Mouse (Mus musculus) heart, embryonic 16.5 days (tissue): ENCODE measurements at regions not wholly inside any gene's neighbourhood (a gene's known extent, or its start where the extent isn't known, plus 50 kb on each side); places are given as distances from the start of the nearest gene placed in this dataset.

ENCODE experiments used
- ATAC-seq: fragments of 200-750 bp; cut with Nextera tagmentation; replicated peaks from 2 replicates; pipeline ENCODE4 v1.8.0; 2017; ENCODE audit warnings: moderate number of reproducible peaks; ENCODE audit not compliant: insufficient read depth, low FRiP score; ENCODE audit errors: extremely low read depth
- H3K27ac ChIP-seq: fragments of 300-500 bp; sonication (generic); 2 replicates; pipeline ENCODE4 v1.5.1; 2014; ENCODE audit warnings: mild to moderate bottlenecking, low read length, control low read depth, moderate library complexity
- H3K27me3 ChIP-seq: fragments of 300-500 bp; sonication (generic); 2 replicates; pipeline ENCODE4 v1.6.1; 2014; ENCODE audit warnings: low read length, mixed read lengths; ENCODE audit not compliant: control insufficient read depth, insufficient read depth
- H3K36me3 ChIP-seq: fragments of 300-500 bp; sonication (generic); 2 replicates; pipeline ENCODE4 v1.6.1; 2014; ENCODE audit not compliant: control insufficient read depth, insufficient read depth
- H3K4me1 ChIP-seq: fragments of 300-500 bp; sonication (generic); 2 replicates; pipeline ENCODE4 v1.6.1; 2014; ENCODE audit warnings: low read length, mixed read lengths; ENCODE audit not compliant: control insufficient read depth, insufficient read depth
- H3K4me2 ChIP-seq: fragments of 300-500 bp; sonication (generic); 2 replicates; pipeline ENCODE4 v1.6.1; 2014; ENCODE audit warnings: low read depth, mild to moderate bottlenecking, control low read depth, low read length
- H3K4me3 ChIP-seq: fragments of 300-500 bp; sonication (generic); 2 replicates; pipeline ENCODE4 v1.5.1; 2014; ENCODE audit warnings: mild to moderate bottlenecking, control low read depth, low read length
- H3K9ac ChIP-seq: fragments of 300-500 bp; sonication (generic); 2 replicates; pipeline ENCODE4 v1.6.1; 2014; ENCODE audit warnings: low read length, control low read depth
- H3K9me3 ChIP-seq: fragments of 300-500 bp; sonication (generic); replicated peaks from 2 replicates; pipeline ENCODE4 v1.6.1; 2016; ENCODE audit warnings: low read length; ENCODE audit not compliant: control insufficient read depth
- WGBS: fragments of 180-500 bp; shearing (Covaris S2); extraction: QIAGEN DNeasy Blood & Tissue Kit; methylation state at CpG from one replicate; pipeline ENCODE4 v1.1.7; 2014; 5-methylcytosine and 5-hydroxymethylcytosine counted together

GRCm38 (mm10) chr4:106146919-106147460 lies 169.0 kb upstream of the Usp24 start:
- whole genome bisulfite sequencing = 57% methylated on average over 3 of the region's 3 CpGs
- Histone ChIP-seq H3K4me2 (no peak overlapping the region), H3K27me3 (no peaks in the 10 kb centered on the region), H3K9me3 (no peaks in the 10 kb centered on the region), H3K4me1 (0 out of 2 replicates have a peak, but pooled peaks cover 2% of the 10 kb centered on the region), H3K4me3 (no peak overlapping the region), H3K9ac (no peak overlapping the region), H3K36me3 (no peaks in the 10 kb centered on the region), H3K27ac (no peak overlapping the region)
- ATAC-seq = no peak

- WGBS = 91% methylated on average over 3 of the region's 3 CpGs
These were observed 167.1 kb upstream of the Usp24 start for GRCm38 (mm10) chr4:106148866-106149265.

DNA sequence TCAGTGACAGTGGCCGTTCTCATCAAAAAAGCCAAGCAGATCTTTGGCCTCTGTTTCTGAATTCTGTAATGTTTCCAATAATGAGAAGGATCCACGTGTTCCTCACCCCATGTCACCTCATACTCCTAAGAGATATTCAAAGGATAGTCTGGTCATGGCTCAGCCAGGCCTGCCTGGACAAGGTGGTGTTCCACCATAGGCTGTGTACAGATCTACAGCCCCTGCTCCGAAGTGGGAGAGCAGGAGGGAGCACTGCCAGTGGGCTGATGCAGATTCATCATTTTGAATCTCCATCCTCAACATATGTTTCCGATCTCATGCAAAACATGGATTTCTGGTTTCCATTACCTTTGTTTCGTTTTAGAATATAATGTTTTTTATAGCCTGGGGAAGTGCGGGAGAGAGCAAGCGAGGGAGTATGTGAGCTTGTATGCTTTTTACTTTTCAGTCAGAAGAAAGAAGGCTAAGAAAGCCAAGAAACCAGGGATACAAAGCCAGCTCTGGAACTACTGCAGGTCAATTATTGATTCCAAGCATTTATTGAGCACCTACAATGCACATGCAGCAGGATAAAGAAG lies 166.5 kb upstream of the Usp24 start:
- no peak for ATAC-seq
- H3K4me1 ChIP-seq = 0 out of 2 replicates have a peak, but pooled peaks cover 2% of the 10 kb centered on the region
- H3K36me3 ChIP-seq = no peaks in the 10 kb centered on the region
- H3K4me3 ChIP-seq = no peak overlapping the region
- H3K9me3 ChIP-seq = peaks cover 5% of the 10 kb centered on the region; the same call in 1 of the 2 replicates
- H3K27me3 ChIP-seq = no peaks in the 10 kb centered on the region
- H3K27ac ChIP-seq = no peak overlapping the region
- no peak overlapping the region for H3K9ac ChIP-seq
- H3K4me2 ChIP-seq = no peak overlapping the region
- 88% methylated on average over 7 of the region's 7 CpGs for WGBS

More at GRCm38 (mm10) chr4:106148866-106149265, 167.1 kb upstream of the Usp24 start:
- Histone ChIP-seq H3K9me3 (peaks cover 5% of the 10 kb centered on the region; the same call in 1 of the 2 replicates), H3K27me3 (no peaks in the 10 kb centered on the region), H3K9ac (no peak overlapping the region), H3K4me2 (no peak overlapping the region), H3K27ac (no peak overlapping the region), H3K36me3 (no peaks in the 10 kb centered on the region), H3K4me3 (no peak overlapping the region), H3K4me1 (0 out of 2 replicates have a peak, but pooled peaks cover 2% of the 10 kb centered on the region)
- no peak for ATAC-seq

DNA sequence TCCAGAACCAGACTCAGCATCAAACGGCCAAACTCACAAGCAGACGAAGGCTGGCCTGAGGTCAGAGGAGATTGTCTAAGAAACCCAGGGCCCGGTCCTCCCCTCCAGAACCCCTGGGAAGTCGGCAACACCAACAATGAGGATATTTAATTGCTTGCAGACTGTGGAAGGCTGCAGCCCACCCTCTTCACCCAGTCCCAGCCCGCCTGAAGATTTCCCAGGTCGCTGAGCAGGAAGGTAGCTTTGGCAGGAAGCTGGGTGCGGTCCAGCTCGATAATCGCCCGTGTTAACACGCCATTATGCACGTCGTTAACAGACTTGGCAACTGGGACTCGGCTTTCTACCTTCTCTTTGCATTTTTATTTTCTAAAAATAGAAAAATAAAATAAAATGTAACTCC lies 165.2 kb upstream of the Usp24 start:
- Histone ChIP-seq H3K36me3 (no peaks in the 10 kb centered on the region), H3K4me1 (0 out of 2 replicates have a peak, but pooled peaks cover 2% of the 10 kb centered on the region), H3K4me3 (no peak overlapping the region), H3K27ac (no peak overlapping the region), H3K9me3 (peaks cover 5% of the 10 kb centered on the region; the same call in 1 of the 2 replicates), H3K9ac (no peak overlapping the region), H3K4me2 (no peak overlapping the region), H3K27me3 (no peaks in the 10 kb centered on the region)
- no peak for ATAC-seq
- WGBS = 76% methylated on average over 14 of the region's 14 CpGs

DNA sequence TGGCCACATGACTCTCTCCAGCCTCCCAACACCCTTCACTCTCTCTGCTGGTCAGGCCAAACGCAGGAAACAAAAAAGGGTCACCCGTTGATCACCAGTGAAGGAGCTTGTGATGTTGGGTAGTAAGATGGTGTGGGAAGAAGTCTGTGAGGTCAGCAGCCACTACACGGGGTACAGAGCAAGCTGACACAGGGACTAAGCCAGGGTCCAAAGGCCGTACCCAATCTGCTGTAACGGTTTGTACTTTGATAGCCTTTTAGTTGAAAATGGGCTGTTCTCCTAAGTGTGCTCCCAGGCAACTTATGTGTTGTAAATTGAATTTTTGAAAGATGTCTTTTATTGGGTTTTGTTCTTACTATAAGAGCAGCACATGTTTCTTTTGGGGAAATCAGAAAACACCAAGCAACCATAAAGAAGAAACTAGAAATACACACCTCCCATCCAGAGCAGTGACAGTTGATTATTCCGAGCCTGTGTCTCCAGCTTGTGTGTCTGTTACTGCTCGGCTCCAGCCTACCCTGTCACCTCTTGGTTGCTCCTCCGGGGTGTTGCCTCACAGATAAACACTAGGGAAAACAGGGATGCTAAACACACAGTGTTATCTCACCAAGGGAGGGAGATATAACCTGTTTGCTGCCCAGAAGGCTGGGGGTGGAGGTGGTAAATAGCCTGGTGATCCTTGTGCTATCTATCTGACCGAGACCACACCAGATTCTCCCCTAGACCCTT lies 158.4 kb upstream of the Usp24 start:
- H3K4me1 ChIP-seq = no peaks in the 10 kb centered on the region
- no peaks in the 10 kb centered on the region for H3K36me3 ChIP-seq
- no peaks in the 10 kb centered on the region for H3K27me3 ChIP-seq
- H3K4me2 ChIP-seq = no peak overlapping the region
- ATAC-seq = no peak
- H3K4me3 ChIP-seq = no peak overlapping the region
- H3K9me3 ChIP-seq = peaks cover under 1% of the 10 kb centered on the region; the same call in 1 of the 2 replicates
- H3K9ac ChIP-seq = no peak overlapping the region
- 61% methylated on average over 9 of the region's 9 CpGs for WGBS
- H3K27ac ChIP-seq = no peak overlapping the region

- no peak overlapping the region for H3K4me3 ChIP-seq
- H3K9me3 ChIP-seq = 0 out of 2 replicates have a peak, but pooled peaks cover 2% of the 10 kb centered on the region
- H3K36me3 ChIP-seq = no peaks in the 10 kb centered on the region
- H3K9ac ChIP-seq = no peak overlapping the region
- no peak overlapping the region for H3K4me2 ChIP-seq
- no peak for ATAC-seq
- no peaks in the 10 kb centered on the region for H3K4me1 ChIP-seq
- H3K27ac ChIP-seq = no peak overlapping the region
- WGBS = 47% methylated on average over 2 of the region's 2 CpGs
- H3K27me3 ChIP-seq = no peaks in the 10 kb centered on the region
These were observed 154.4 kb upstream of the Usp24 start for GRCm38 (mm10) chr4:106161592-106161991.

- Histone ChIP-seq H3K4me2 (no peak overlapping the region), H3K4me3 (no peak overlapping the region), H3K36me3 (no peaks in the 10 kb centered on the region), H3K4me1 (no peaks in the 10 kb centered on the region), H3K9ac (no peak overlapping the region), H3K27ac (no peak overlapping the region), H3K9me3 (0 out of 2 replicates have a peak, but pooled peaks cover 2% of the 10 kb centered on the region), H3K27me3 (no peaks in the 10 kb centered on the region)
- no peak for ATAC-seq
- 50% methylated on average over 1 of the region's 1 CpGs for WGBS
These were observed 153.5 kb upstream of the Usp24 start for GRCm38 (mm10) chr4:106162551-106162950.

DNA sequence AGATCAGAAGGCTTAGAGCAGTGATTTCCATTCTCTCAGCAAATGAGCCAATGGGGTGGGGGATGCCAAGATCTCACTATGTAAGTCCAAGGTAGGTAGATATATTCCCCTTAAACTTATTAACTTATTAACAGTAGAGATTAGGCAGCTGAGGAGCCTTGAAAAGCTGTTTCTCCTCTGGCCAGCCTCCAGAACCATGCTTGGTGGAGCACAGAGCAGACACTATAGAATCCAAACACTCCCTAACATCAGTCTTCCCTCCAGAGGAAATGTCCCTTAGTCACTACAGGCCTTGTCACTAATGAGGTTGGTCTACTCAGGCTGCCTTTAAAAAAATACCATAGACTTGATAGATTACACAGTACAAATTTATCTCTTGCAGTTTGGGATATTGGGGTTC lies 152.8 kb upstream of the Usp24 start:
- Histone ChIP-seq H3K27ac (no peak overlapping the region), H3K4me1 (no peaks in the 10 kb centered on the region)
- ATAC-seq = no peak

DNA sequence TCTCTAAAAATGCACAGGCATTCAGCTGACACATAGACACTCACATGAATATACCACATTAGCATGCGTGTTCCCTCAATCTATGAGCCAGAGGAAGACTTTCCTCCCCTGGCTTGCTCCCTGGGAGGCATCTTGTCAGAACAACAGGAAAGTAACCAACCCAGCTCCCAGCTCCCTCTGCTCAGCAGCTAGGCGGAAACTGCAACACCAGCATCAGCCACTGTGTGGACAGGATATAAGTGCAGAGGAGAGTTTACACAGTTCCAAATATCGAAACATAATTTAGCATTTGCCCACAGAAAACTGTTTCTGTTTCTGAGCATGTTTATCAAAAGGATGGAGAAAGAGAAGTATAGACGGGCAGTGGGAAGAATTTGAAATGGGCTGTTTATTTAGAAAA lies 148.3 kb upstream of the Usp24 start:
- H3K4me2 ChIP-seq = no peak overlapping the region
- H3K27me3 ChIP-seq = no peaks in the 10 kb centered on the region
- H3K4me1 ChIP-seq = no peaks in the 10 kb centered on the region
- H3K9ac ChIP-seq = no peak overlapping the region
- no peak overlapping the region; the same call in 1 of the 2 replicates for H3K27ac ChIP-seq
- ATAC-seq = no peak
- peaks cover 5% of the 10 kb centered on the region; the same call in 1 of the 2 replicates for H3K9me3 ChIP-seq
- no peak overlapping the region for H3K4me3 ChIP-seq
- whole genome bisulfite sequencing = 69% methylated on average over 4 of the region's 4 CpGs
- H3K36me3 ChIP-seq = no peaks in the 10 kb centered on the region

More for the DNA sequence above, 152.8 kb upstream of the Usp24 start:
- Histone ChIP-seq H3K27me3 (no peaks in the 10 kb centered on the region), H3K36me3 (no peaks in the 10 kb centered on the region), H3K4me3 (no peak overlapping the region), H3K9me3 (0 out of 2 replicates have a peak, but pooled peaks cover 2% of the 10 kb centered on the region), H3K4me2 (no peak overlapping the region), H3K9ac (no peak overlapping the region)
